Mouse (Mus musculus): Measurements from ENCODE around the gene Dcaf11. TPM values are rescaled to one million over a fixed set of nuclear protein-coding genes. Genes with fewer than 3 reads are reported as not detected.

Gene Dcaf11
- polyA plus RNA-seq (2015; fragmentation: Nextera tagmentation; extraction: Ambion mirVana): 124 and 130 TPM in 2 replicates

DNA sequence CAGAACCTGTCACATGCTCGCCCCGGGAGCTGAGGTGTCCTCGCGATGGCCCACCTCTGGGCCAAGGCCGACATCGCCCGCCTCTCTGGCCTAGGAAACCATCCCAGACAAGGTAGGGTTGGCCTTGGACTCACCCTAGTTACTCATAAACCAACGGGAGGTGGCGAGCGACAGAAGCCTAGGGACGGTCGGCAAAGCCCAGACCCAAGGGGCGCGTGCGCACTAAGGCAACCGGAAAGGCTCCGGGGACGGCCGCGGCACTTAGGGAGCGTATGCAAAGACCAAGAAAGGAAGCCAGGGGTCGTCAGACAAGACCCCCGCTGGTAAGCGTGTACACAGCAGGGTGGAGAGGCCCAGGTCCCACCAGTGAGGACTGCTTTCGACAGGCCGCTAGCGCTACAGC is at the start of gene Dcaf11:
Dcaf11 (plus strand) TSS at position 208 of the 403 bp plus-strand sequence.
- peak within 1 kb of the TSS; percentile 64 for H3K4me3 ChIP-seq
- no peaks in the 10 kb centered on the region for H3K27me3 ChIP-seq
- H3K36me3 ChIP-seq: peaks cover 18% of the 10 kb centered on the region
- H3K9me3 ChIP-seq: no peaks in the 10 kb centered on the region
- H3K27ac ChIP-seq: peak within 1 kb of the TSS; percentile 99
- 0% methylated on average over 27 of the region's 27 CpGs for WGBS
- peak within 1 kb of the TSS; percentile 82 for H3K4me2 ChIP-seq
- H3K4me1 ChIP-seq (replicated peaks): peaks cover 19% of the 10 kb centered on the region
- peak within 1 kb of the TSS; percentile 87 for H3K9ac ChIP-seq
- ATAC-seq (ENCODE audit: low FRiP score): peak; percentile 80

DNA sequence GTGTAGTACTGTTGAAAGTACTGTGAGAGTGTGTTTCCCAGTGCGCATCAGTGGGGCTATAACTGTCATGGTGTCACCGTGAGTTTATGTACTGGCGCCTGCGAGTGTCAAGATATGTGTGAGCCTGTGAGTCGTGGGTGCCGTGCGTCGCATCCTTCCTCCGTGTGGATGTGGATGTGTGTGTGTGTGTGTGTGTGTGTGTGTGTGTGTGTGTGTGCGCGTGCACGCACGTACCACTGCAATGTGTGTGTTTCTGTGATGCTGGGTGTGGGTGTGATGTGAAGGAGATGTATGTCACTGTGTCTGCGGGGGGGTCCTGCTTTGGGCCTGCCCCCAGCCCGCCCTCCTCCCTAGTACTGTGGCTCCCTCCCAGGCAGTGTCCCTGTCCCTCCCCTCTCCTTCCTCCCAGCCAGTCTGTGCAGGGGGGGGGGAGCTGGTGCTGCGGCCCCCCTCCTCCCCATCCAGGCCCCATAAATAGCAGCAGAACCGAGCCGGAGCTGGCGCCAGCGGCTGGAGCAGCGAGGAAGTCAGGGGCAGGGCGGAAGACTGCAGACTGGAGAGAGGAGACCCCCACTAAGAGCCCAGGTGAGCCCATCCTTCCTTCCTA is 49.6 kb upstream of the Dcaf11 start, which contains the start of gene Cpne6:
Cpne6 (plus strand) TSS at position 321 of the 607 bp plus-strand sequence.
- Histone ChIP-seq H3K4me1 (replicated peaks) (peaks cover 21% of the 10 kb centered on the region), H3K9ac (0 out of 2 replicates have a peak within 1 kb of the TSS, but pooled peaks have one; percentile 46), H3K27me3 (peaks cover 6% of the 10 kb centered on the region), H3K4me3 (no peak within 1 kb of the TSS), H3K36me3 (peaks cover 8% of the 10 kb centered on the region; the same call in 1 of the 2 replicates), H3K4me2 (no peak within 1 kb of the TSS), H3K9me3 (no peaks in the 10 kb centered on the region), H3K27ac (no peak within 1 kb of the TSS)
- 70% methylated on average over 22 of the region's 22 CpGs for WGBS
- ATAC-seq (ENCODE audit: low FRiP score): peak; percentile 37; the same call in 1 of the 2 replicates

- no peak overlapping the region for H3K27ac ChIP-seq
- peak; percentile 29; the same call in 1 of the 2 replicates for ATAC-seq (ENCODE audit: low FRiP score)
- H3K9me3 ChIP-seq: no peaks in the 10 kb centered on the region
- H3K4me3 ChIP-seq: no peak overlapping the region
- 56% methylated on average over 7 of the region's 7 CpGs for WGBS
- H3K4me2 ChIP-seq: no peak overlapping the region
- H3K36me3 ChIP-seq: peaks cover 8% of the 10 kb centered on the region; the same call in 1 of the 2 replicates
- peaks cover 21% of the 10 kb centered on the region for H3K4me1 ChIP-seq (replicated peaks)
- 0 out of 2 replicates have a peak overlapping the region, but pooled peaks have one; percentile 29 for H3K9ac ChIP-seq
- H3K27me3 ChIP-seq: peaks cover 6% of the 10 kb centered on the region
These were observed 48.8 kb upstream of the Dcaf11 start for GRCm38 (mm10) chr14:55511037-55511436.

DNA sequence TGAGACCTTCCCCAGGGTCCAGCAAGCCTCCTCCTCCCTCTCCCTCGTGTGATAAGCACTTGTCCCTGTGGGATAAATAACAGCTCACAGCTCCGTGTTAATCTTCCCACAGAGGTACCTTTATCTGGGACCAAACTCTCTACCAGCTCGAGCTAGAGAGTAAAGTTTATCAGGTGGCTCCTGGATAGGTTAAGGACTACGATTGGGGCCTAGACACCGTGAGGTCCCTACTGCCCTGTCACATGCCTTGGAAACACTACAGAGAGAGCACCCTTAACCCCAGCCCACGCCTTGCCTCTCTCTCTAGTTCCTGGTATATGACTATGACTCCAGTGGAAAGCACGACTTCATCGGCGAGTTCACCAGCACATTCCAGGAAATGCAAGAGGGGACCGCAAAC is 45.9 kb upstream of the Dcaf11 start:
- no peak for ATAC-seq (ENCODE audit: low FRiP score)
- peaks cover 6% of the 10 kb centered on the region for H3K27me3 ChIP-seq
- H3K27ac ChIP-seq: no peak overlapping the region
- H3K9ac ChIP-seq: no peak overlapping the region
- H3K4me2 ChIP-seq: no peak overlapping the region
- H3K9me3 ChIP-seq: no peaks in the 10 kb centered on the region
- 71% methylated on average over 10 of the region's 10 CpGs for WGBS
- H3K4me1 ChIP-seq (replicated peaks): peaks cover 28% of the 10 kb centered on the region
- H3K36me3 ChIP-seq: no peaks in the 10 kb centered on the region
- H3K4me3 ChIP-seq: no peak overlapping the region

DNA sequence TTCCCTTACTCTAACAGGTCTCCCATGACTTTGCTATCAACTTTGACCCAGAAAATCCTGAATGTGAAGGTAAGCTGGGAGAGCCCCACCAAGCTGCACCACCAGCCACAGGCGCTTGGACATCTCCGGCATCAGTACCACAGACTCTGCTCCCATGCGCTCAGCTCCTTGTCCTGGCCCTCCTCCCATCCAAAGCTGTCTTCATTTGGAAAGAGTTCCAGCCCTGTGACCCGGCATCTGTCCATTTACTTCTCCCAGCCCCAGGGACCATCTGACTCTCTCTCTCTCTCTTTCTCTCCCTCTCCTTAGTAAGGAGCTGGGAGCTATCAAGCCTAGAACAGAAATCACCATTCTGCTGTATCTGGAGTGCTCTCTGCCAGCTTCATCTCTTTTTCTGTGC is 44.0 kb upstream of the Dcaf11 start:
- Histone ChIP-seq H3K27ac (no peak overlapping the region), H3K4me2 (no peak overlapping the region), H3K9me3 (no peaks in the 10 kb centered on the region), H3K9ac (no peak overlapping the region), H3K4me3 (no peak overlapping the region), H3K27me3 (peaks cover 8% of the 10 kb centered on the region), H3K4me1 (replicated peaks) (peaks cover 31% of the 10 kb centered on the region), H3K36me3 (no peaks in the 10 kb centered on the region)
- WGBS: 90% methylated on average over 4 of the region's 4 CpGs
- no peak for ATAC-seq (ENCODE audit: low FRiP score)

DNA sequence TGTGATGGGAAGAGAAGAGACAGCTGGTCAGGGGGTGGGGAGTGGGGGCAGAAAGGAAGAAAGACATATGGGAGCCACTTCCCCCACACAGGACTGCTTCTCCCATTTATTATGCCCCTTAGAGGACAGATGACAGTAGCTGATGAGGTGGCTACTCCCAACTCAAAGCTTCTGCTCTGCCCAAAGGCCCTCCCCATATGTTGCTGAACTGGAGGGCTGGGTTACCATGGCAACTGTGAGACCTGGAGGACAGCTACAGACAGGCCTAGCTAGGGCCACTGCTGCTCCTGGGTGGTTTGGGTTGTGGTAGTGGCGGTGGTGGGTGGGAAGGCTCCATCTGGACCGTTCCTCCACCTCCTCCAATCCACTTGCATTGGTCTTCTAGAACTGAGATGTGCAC is 40.9 kb upstream of the Dcaf11 start:
- Histone ChIP-seq H3K4me3 (no peak overlapping the region), H3K27ac (peak overlapping the region; percentile 60), H3K27me3 (peaks cover 24% of the 10 kb centered on the region; the same call in 1 of the 2 replicates), H3K36me3 (no peaks in the 10 kb centered on the region), H3K9ac (no peak overlapping the region), H3K9me3 (no peaks in the 10 kb centered on the region), H3K4me2 (no peak overlapping the region), H3K4me1 (replicated peaks) (peaks cover 26% of the 10 kb centered on the region)
- ATAC-seq (ENCODE audit: low FRiP score): peak; percentile 75
- 14% methylated on average over 2 of the region's 2 CpGs for WGBS

DNA sequence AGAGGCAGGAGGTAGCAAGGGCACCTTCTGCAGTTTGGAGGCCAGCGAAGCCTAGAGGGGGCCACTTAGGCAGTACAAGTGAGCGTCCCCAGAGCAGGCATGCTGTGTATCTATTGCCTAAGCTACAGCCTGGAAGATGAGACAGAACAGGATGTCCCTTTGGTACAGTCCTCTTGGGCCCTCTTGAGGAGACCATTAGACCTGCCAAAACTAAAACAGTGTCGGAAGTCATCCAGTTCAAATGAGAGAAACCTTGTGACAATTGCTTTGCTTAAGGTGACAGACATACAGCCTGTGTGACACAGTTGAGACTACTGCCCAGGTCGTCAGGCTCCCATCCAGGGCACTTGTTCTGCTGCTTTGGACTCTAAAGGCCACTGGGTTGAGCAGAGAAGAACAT is 40.2 kb upstream of the Dcaf11 start:
- no peaks in the 10 kb centered on the region for H3K36me3 ChIP-seq
- H3K4me3 ChIP-seq: no peak overlapping the region
- peaks cover 26% of the 10 kb centered on the region for H3K4me1 ChIP-seq (replicated peaks)
- 59% methylated on average over 4 of the region's 4 CpGs for WGBS
- peak overlapping the region; percentile 60 for H3K27ac ChIP-seq
- no peaks in the 10 kb centered on the region for H3K9me3 ChIP-seq
- H3K27me3 ChIP-seq: peaks cover 28% of the 10 kb centered on the region
- H3K9ac ChIP-seq: no peak overlapping the region; the same call in 1 of the 2 replicates
- ATAC-seq (ENCODE audit: low FRiP score): no peak
- H3K4me2 ChIP-seq: no peak overlapping the region

DNA sequence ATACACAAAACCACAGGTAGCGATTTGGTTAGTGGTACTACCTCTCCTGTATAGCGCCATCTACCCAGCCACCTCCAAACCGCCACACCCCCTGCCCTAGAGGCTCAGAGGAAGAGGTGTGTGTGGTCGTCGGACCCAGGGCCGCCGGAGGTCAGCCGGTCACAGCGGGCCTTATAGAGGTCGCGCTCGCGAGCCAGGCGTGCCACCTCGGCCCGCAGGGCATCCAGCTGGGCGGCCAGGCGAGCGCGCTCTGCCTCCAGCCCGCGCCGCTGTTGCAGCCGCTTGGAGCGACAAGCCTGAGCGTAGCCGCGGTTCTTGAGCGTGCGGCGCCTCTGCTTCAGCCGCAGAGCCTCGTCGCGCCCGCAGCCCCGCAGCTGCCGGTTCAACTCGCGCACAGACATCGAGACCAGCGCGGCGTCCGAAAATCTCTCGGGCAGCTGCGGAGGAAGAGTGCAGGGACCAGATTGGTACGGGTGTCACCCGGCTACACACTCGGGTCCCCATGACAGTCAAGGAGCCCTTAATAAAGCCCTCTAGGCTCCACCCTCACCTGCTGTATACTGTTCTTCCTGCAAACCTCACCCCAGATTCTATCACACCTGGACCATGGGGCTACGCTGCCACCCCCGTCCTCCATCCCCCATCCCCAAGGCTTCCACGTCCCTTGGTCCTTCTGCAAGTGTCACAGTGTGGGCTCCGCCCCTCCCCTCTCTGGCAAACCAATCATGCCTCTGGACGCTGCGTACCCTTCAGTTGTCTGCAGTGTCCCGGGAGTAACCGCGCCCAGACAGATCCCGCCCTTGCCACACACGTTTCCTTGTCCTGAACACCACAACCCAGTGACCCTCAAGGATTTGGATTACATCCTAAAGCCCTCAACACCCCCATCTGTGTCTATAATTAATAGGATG is 39.1 kb upstream of the Dcaf11 start:
- ATAC-seq (ENCODE audit: low FRiP score): peak; percentile 73
- H3K4me1 ChIP-seq (replicated peaks): peaks cover 26% of the 10 kb centered on the region
- peaks cover 36% of the 10 kb centered on the region for H3K27me3 ChIP-seq
- H3K36me3 ChIP-seq: no peaks in the 10 kb centered on the region
- WGBS: 1% methylated on average over 61 of the region's 61 CpGs
- H3K9me3 ChIP-seq: no peaks in the 10 kb centered on the region
- peak overlapping the region; percentile 87 for H3K4me2 ChIP-seq
- peak overlapping the region; percentile 77 for H3K27ac ChIP-seq
- peak overlapping the region; percentile 54 for H3K4me3 ChIP-seq
- peak overlapping the region; percentile 74 for H3K9ac ChIP-seq

DNA sequence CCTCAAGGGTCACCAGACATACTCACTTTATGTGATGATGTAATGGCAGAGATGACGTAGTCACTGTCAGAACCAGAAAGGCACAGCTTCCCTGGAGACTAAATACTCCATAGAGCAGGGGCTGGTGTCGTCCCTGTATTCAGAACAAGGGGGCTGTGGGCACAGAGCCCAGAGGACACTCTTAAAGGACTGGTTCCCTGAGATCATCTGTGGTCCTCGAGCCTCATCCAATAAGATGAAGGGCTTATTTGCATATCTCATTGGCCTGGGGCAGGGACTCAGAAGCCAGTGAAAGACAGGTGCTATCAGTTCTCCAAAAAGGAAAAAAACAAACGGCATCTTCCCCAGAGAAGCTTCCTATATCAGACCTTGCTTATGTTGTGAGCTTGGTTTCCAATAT is 35.7 kb upstream of the Dcaf11 start:
- H3K4me2 ChIP-seq: no peak overlapping the region
- H3K27me3 ChIP-seq: peaks cover 37% of the 10 kb centered on the region
- no peak overlapping the region for H3K9ac ChIP-seq
- H3K4me1 ChIP-seq (replicated peaks): peaks cover 12% of the 10 kb centered on the region
- no peak for ATAC-seq (ENCODE audit: low FRiP score)
- H3K27ac ChIP-seq: no peak overlapping the region
- H3K36me3 ChIP-seq: no peaks in the 10 kb centered on the region
- H3K9me3 ChIP-seq: no peaks in the 10 kb centered on the region
- H3K4me3 ChIP-seq: no peak overlapping the region
- WGBS: 53% methylated on average over 4 of the region's 4 CpGs

DNA sequence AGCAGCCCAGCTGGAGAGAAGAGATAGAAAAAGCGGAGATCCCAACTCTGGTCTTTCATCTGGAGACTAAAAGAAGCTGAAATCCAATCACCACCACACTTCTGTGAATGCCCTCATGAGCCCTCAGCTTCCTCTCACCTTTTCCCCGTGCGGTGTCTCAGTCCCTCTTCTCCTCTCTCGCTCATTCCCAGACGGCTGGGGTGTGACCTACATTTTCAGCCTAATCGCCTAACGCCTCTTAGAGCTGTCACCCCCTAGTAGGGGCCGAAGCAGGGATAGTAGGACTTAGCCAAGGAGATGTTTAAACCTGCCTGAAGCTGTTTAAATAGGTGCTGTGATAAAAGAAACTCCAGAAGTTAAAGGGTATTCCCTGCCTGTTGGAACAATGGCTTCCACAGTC is 35.0 kb upstream of the Dcaf11 start, which contains the start of gene Nrl:
Nrl (minus strand) TSS at position 197 of the 400 bp plus-strand sequence.
- Histone ChIP-seq H3K27ac (no peak within 1 kb of the TSS), H3K4me1 (replicated peaks) (peaks cover 5% of the 10 kb centered on the region), H3K9me3 (no peaks in the 10 kb centered on the region), H3K4me3 (no peak within 1 kb of the TSS), H3K4me2 (no peak within 1 kb of the TSS), H3K9ac (no peak within 1 kb of the TSS), H3K36me3 (no peaks in the 10 kb centered on the region), H3K27me3 (peaks cover 43% of the 10 kb centered on the region)
- ATAC-seq (ENCODE audit: low FRiP score): no peak
- 55% methylated on average over 8 of the region's 8 CpGs for WGBS

GRCm38 (mm10) chr14:55526674-55527073 is 33.1 kb upstream of the Dcaf11 start:
- WGBS: 83% methylated on average over 2 of the region's 2 CpGs
- no peak for ATAC-seq (ENCODE audit: low FRiP score)
- Histone ChIP-seq H3K4me2 (no peak overlapping the region), H3K27me3 (peaks cover 45% of the 10 kb centered on the region), H3K4me1 (replicated peaks) (no peaks in the 10 kb centered on the region), H3K27ac (no peak overlapping the region), H3K9me3 (no peaks in the 10 kb centered on the region), H3K9ac (no peak overlapping the region), H3K4me3 (no peak overlapping the region), H3K36me3 (no peaks in the 10 kb centered on the region)

DNA sequence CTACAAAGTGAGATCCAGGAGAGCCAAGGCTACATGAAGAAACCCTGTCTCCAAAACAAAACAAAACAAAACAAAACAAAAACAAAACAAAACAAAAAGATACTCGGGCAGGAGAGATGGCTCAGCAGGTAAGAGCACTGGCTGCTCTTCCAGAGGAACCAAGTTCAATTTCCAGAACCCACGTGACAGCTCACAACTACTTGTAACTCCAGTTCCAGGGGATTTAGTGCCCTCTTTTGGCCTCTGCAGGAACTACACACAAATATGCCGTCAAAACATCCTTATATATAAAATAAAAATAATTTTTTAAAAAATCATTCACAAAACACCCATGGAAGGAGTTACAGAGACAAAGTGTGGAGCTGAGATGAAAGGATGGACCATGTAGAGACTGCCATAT is 31.9 kb upstream of the Dcaf11 start:
- Histone ChIP-seq H3K27ac (no peak overlapping the region), H3K9ac (no peak overlapping the region), H3K9me3 (no peaks in the 10 kb centered on the region), H3K27me3 (peaks cover 32% of the 10 kb centered on the region), H3K4me1 (replicated peaks) (no peaks in the 10 kb centered on the region), H3K4me2 (no peak overlapping the region), H3K36me3 (no peaks in the 10 kb centered on the region), H3K4me3 (no peak overlapping the region)
- no peak for ATAC-seq (ENCODE audit: low FRiP score)
- WGBS: 22% methylated on average over 3 of the region's 3 CpGs
